Mouse (Mus musculus) neural tube, embryonic 15.5 days (tissue): ENCODE measurements at regions not wholly inside any gene's neighbourhood (a gene's known extent, or its start where the extent isn't known, plus 50 kb on each side); places are given as distances from the start of the nearest gene placed in this dataset.
A peak's percentile ranks its signal among the peaks of the same experiment; 100 is the strongest.

Experiments
- ATAC-seq: fragments of 200-750 bp; cut with Nextera tagmentation; 2 replicates; pipeline ENCODE4 v1.8.0; 2017; ENCODE audit warnings: mild to moderate bottlenecking, moderate TSS enrichment, moderate library complexity; ENCODE audit not compliant: low FRiP score
- H3K27ac ChIP-seq: fragments of 300-500 bp; sonication (generic); replicated peaks from 2 replicates; pipeline ENCODE4 v1.5.1; 2015; ENCODE audit warnings: mild to moderate bottlenecking, inconsistent platforms
- H3K27me3 ChIP-seq: fragments of 300-500 bp; sonication (generic); replicated peaks from 2 replicates; pipeline ENCODE4 v1.6.1; 2015; ENCODE audit warnings: inconsistent platforms
- H3K36me3 ChIP-seq: fragments of 300-500 bp; sonication (generic); 2 replicates; pipeline ENCODE4 v1.6.1; 2015; ENCODE audit warnings: inconsistent platforms
- H3K4me1 ChIP-seq: fragments of 300-500 bp; sonication (generic); 2 replicates; pipeline ENCODE4 v1.6.1; 2015; ENCODE audit warnings: inconsistent platforms
- H3K4me2 ChIP-seq: fragments of 300-500 bp; sonication (generic); 2 replicates; pipeline ENCODE4 v1.6.1; 2015; ENCODE audit warnings: inconsistent platforms, mild to moderate bottlenecking, moderate library complexity
- H3K4me3 ChIP-seq: fragments of 300-500 bp; sonication (generic); replicated peaks from 2 replicates; pipeline ENCODE4 v1.5.1; 2015; ENCODE audit warnings: mild to moderate bottlenecking, inconsistent platforms
- H3K9ac ChIP-seq: fragments of 300-500 bp; sonication (generic); replicated peaks from 2 replicates; pipeline ENCODE4 v1.6.1; 2015; ENCODE audit warnings: mild to moderate bottlenecking, inconsistent platforms
- H3K9me3 ChIP-seq: fragments of 300-500 bp; sonication (generic); replicated peaks from 2 replicates; pipeline ENCODE4 v1.6.1; 2016; ENCODE audit warnings: inconsistent platforms
- whole genome bisulfite sequencing: fragments of 180-500 bp; shearing (Covaris S2); methylation state at CpG from one replicate; pipeline ENCODE4 v1.1.7; 2015; ENCODE audit warnings: mixed read lengths; 5-methylcytosine and 5-hydroxymethylcytosine counted together

DNA sequence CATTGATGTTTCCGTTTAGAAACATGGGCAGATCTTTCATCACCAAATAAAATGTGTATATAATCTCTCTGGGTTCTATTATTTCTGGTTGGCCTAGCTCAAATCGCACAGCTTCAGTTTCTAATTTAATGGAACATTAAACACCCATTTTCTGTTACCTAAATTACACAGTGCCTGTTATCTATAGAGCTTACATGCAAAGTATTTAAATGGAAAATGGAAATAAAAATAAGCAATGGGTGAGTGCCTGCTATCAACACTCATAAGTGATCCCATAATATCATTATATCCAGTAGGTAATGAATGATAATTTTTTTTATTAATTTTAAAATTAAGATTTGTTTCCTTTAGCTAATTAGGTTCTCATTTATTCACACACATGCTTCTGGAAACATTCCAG is 515.9 kb downstream of the Kif20b start:
- Histone ChIP-seq H3K4me3 (no peak overlapping the region), H3K36me3 (no peaks in the 10 kb centered on the region), H3K27me3 (no peaks in the 10 kb centered on the region), H3K27ac (no peak overlapping the region), H3K4me1 (no peaks in the 10 kb centered on the region), H3K4me2 (no peak overlapping the region), H3K9ac (no peak overlapping the region), H3K9me3 (no peaks in the 10 kb centered on the region)
- WGBS = 57% methylated on average over 2 of the region's 2 CpGs
- ATAC-seq = peak; percentile 38; the same call in 1 of the 2 replicates
